Mouse (Mus musculus) forebrain, embryonic 13.5 days (tissue): ENCODE measurements at regions not wholly inside any gene's neighbourhood (a gene's known extent, or its start where the extent isn't known, plus 50 kb on each side); places are given as distances from the start of the nearest gene placed in this dataset.

Experiments used
- ATAC-seq: fragments of 200-750 bp; cut with Nextera tagmentation; 2 replicates; pipeline ENCODE4 v1.8.0; 2017
- H3K27ac ChIP-seq: fragments of 300-500 bp; sonication (generic); 2 replicates; pipeline ENCODE4 v1.5.1; 2015; ENCODE audit warnings: inconsistent platforms, mild to moderate bottlenecking, moderate library complexity
- H3K27me3 ChIP-seq: fragments of 300-500 bp; sonication (generic); 2 replicates; pipeline ENCODE4 v1.6.1; 2015; ENCODE audit warnings: mild to moderate bottlenecking, inconsistent platforms
- H3K36me3 ChIP-seq: fragments of 300-500 bp; sonication (generic); 2 replicates; pipeline ENCODE4 v1.6.1; 2015; ENCODE audit warnings: mild to moderate bottlenecking, inconsistent platforms; ENCODE audit not compliant: poor library complexity, severe bottlenecking
- H3K4me1 ChIP-seq: fragments of 300-500 bp; sonication (generic); 2 replicates; pipeline ENCODE4 v1.6.1; 2015; ENCODE audit warnings: inconsistent platforms
- H3K4me2 ChIP-seq: fragments of 300-500 bp; sonication (generic); 2 replicates; pipeline ENCODE4 v1.6.1; 2015; ENCODE audit warnings: inconsistent platforms, mild to moderate bottlenecking, moderate library complexity
- H3K4me3 ChIP-seq: fragments of 300-500 bp; sonication (generic); 2 replicates; pipeline ENCODE4 v1.5.1; 2015; ENCODE audit warnings: mild to moderate bottlenecking, inconsistent platforms
- H3K9ac ChIP-seq: fragments of 300-500 bp; sonication (generic); 2 replicates; pipeline ENCODE4 v1.6.1; 2015; ENCODE audit warnings: mild to moderate bottlenecking, inconsistent platforms
- H3K9me3 ChIP-seq: fragments of 300-500 bp; sonication (generic); replicated peaks from 2 replicates; pipeline ENCODE4 v1.6.1; 2016; ENCODE audit warnings: inconsistent platforms
- WGBS: fragments of 180-500 bp; shearing (Covaris S2); methylation state at CpG from one replicate; pipeline ENCODE4 v1.1.7; 2015; 5-methylcytosine and 5-hydroxymethylcytosine counted together

- no peak overlapping the region for H3K4me3 ChIP-seq
- no peak for ATAC-seq
- no peak overlapping the region for H3K4me2 ChIP-seq
- H3K9ac ChIP-seq, result no peak overlapping the region
- no peak overlapping the region for H3K27ac ChIP-seq
- no peaks in the 10 kb centered on the region; the same call in 1 of the 2 replicates for H3K9me3 ChIP-seq
- no peaks in the 10 kb centered on the region for H3K27me3 ChIP-seq
- no peaks in the 10 kb centered on the region for H3K4me1 ChIP-seq
- no peaks in the 10 kb centered on the region for H3K36me3 ChIP-seq
- WGBS, result 81% methylated on average over 1 of the region's 1 CpGs
Measured at GRCm38 (mm10) chr13:118480237-118480636, 93.2 kb upstream of the Mrps30 start.

- no peak overlapping the region for H3K27ac ChIP-seq
- no peaks in the 10 kb centered on the region; the same call in 1 of the 2 replicates for H3K9me3 ChIP-seq
- H3K4me3 ChIP-seq, result no peak overlapping the region
- no peak overlapping the region for H3K4me2 ChIP-seq
- no peaks in the 10 kb centered on the region for H3K36me3 ChIP-seq
- 86% methylated on average over 1 of the region's 1 CpGs for WGBS
- H3K4me1 ChIP-seq, result no peaks in the 10 kb centered on the region
- ATAC-seq, result no peak
- H3K9ac ChIP-seq, result no peak overlapping the region
- H3K27me3 ChIP-seq, result no peaks in the 10 kb centered on the region
Measured at GRCm38 (mm10) chr13:118478487-118478886, 91.4 kb upstream of the Mrps30 start.

- no peak overlapping the region for H3K4me2 ChIP-seq
- no peaks in the 10 kb centered on the region for H3K4me1 ChIP-seq
- no peak overlapping the region for H3K4me3 ChIP-seq
- 87% methylated on average over 7 of the region's 7 CpGs for WGBS
- no peaks in the 10 kb centered on the region for H3K27me3 ChIP-seq
- ATAC-seq, result no peak
- H3K27ac ChIP-seq, result no peak overlapping the region
- H3K9me3 ChIP-seq, result no peaks in the 10 kb centered on the region
- no peaks in the 10 kb centered on the region for H3K36me3 ChIP-seq
- H3K9ac ChIP-seq, result no peak overlapping the region
Measured at GRCm38 (mm10) chr13:118472578-118472977, 85.5 kb upstream of the Mrps30 start.

- Histone ChIP-seq H3K27ac (no peak overlapping the region), H3K9me3 (no peaks in the 10 kb centered on the region), H3K36me3 (no peaks in the 10 kb centered on the region), H3K27me3 (no peaks in the 10 kb centered on the region), H3K4me2 (no peak overlapping the region), H3K4me1 (no peaks in the 10 kb centered on the region), H3K9ac (no peak overlapping the region), H3K4me3 (no peak overlapping the region)
- 86% methylated on average over 9 of the region's 9 CpGs for WGBS
- ATAC-seq, result no peak
Measured at GRCm38 (mm10) chr13:118459672-118460384, 72.8 kb upstream of the Mrps30 start.

- H3K9me3 ChIP-seq, result no peaks in the 10 kb centered on the region
- H3K4me2 ChIP-seq, result no peak overlapping the region
- no peaks in the 10 kb centered on the region for H3K27me3 ChIP-seq
- no peaks in the 10 kb centered on the region for H3K4me1 ChIP-seq
- no peaks in the 10 kb centered on the region for H3K36me3 ChIP-seq
- WGBS, result 47% methylated on average over 6 of the region's 6 CpGs
- no peak overlapping the region for H3K9ac ChIP-seq
- H3K27ac ChIP-seq, result no peak overlapping the region
- H3K4me3 ChIP-seq, result no peak overlapping the region
- ATAC-seq, result no peak
Measured at GRCm38 (mm10) chr13:118448977-118449705, 62.1 kb upstream of the Mrps30 start.

- H3K4me1 ChIP-seq, result no peaks in the 10 kb centered on the region
- no peak overlapping the region for H3K4me3 ChIP-seq
- no peak overlapping the region for H3K9ac ChIP-seq
- H3K27me3 ChIP-seq, result no peaks in the 10 kb centered on the region
- no peaks in the 10 kb centered on the region for H3K9me3 ChIP-seq
- H3K4me2 ChIP-seq, result no peak overlapping the region
- 90% methylated on average over 5 of the region's 5 CpGs for WGBS
- ATAC-seq, result no peak
- no peak overlapping the region for H3K27ac ChIP-seq
- no peaks in the 10 kb centered on the region for H3K36me3 ChIP-seq
Measured at GRCm38 (mm10) chr13:118441322-118442064, 54.4 kb upstream of the Mrps30 start.
